Mouse (Mus musculus): ENCODE measurements around the gene Rgs3. TPM values are rescaled to one million over a fixed set of nuclear protein-coding genes. Genes with fewer than 3 reads are reported as not detected.

Gene Rgs3
- polyA plus RNA-seq, 2 experiments: 3.6 to 3.9 TPM

DNA sequence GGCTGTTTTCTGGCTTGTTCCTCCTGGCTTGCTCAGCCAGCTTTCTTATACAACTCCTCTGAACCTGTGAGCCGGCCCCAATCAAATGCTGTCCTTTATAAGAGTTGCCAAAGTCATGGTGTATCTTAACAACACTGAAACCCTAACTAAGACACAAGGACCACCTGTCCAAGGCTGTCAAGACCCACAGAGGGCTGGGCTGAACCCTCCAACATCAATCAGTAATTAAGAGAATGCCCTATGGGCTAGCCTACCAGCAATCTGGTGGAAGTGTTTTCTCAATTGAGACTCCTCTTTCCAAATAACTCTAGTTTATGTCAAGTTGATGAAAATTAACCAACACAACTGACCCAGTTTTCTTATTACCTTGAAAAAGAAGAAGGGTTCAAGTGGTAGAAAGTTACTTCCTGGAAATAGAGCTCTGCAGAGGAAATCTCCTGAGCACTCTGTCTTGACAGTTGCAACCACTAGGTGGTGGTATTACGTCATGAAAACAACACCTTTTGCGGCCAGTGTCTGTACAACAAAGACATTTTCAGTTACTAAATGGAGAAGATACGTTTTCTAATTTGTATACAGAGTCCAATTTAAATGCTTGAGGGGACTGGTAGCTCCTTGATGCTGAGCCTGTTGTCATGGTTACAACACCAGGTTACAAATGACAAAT is 1.4 kb downstream of the Rgs3 start:
- TF ChIP-seq CTCF (IDR thresholded peaks at IDR 0.05; ENCODE audit: low read depth) (peak; percentile 70), EP300 (IDR thresholded peaks at IDR 0.05; ENCODE audit: low read depth) (no peak)
- Histone ChIP-seq H3K4me3 (ENCODE audit: insufficient read depth in 1 of 2, low read depth in 2 of 2, low read length in 2 of 2) (no peak overlapping the region), H3K27me3 (ENCODE audit: control insufficient read depth, insufficient read depth, low read length) (no peaks in the 10 kb centered on the region), H3K27ac (no peak overlapping the region), H3K4me1 (replicated peaks; ENCODE audit: control insufficient read depth in 2 of 2, insufficient read depth in 2 of 2, low read length in 1 of 2) (no peaks in the 10 kb centered on the region), H3K9me3 (ENCODE audit: control insufficient read depth, low read length) (no peaks in the 10 kb centered on the region), H3K36me3 (replicated peaks; ENCODE audit: control insufficient read depth, insufficient read depth, low read depth) (no peaks in the 10 kb centered on the region), H3K4me2 (ENCODE audit: low read depth) (no peak overlapping the region), H3K9ac (replicated peaks) (no peak overlapping the region)
- ATAC-seq (ENCODE audit: insufficient read depth) (no peak), DNase-seq (ENCODE audit: low read depth in 3 of 3, low spot score in 3 of 3) (peak; percentile 49)
- 13% methylated on average over 4 of the region's 4 CpGs for WGBS (ENCODE audit: insufficient replicate concordance)

DNA sequence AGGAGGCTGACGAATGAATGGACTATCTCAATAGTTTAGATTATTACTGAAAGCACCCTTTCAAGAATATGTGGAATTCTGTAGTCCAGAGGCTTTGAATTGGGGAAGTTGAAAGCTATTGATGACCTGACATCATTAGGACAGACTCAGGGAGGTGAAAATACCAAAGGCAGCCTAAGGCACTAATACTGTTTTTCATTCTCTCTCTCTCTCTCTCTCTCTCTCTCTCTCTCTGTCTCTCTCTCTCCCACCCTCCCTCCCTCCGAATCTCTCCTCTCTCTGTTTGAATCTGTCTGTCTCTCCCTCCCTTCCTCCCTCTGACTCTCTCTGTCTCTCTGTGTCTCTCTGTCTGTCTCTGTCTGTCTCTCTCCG is 2.0 kb downstream of the Rgs3 start:
- H3K4me1 ChIP-seq (replicated peaks; ENCODE audit: control insufficient read depth in 2 of 2, insufficient read depth in 2 of 2, low read length in 1 of 2): no peaks in the 10 kb centered on the region
- TF ChIP-seq CTCF (IDR thresholded peaks at IDR 0.05; ENCODE audit: low read depth) (no peak), EP300 (IDR thresholded peaks at IDR 0.05; ENCODE audit: low read depth) (no peak)

DNA sequence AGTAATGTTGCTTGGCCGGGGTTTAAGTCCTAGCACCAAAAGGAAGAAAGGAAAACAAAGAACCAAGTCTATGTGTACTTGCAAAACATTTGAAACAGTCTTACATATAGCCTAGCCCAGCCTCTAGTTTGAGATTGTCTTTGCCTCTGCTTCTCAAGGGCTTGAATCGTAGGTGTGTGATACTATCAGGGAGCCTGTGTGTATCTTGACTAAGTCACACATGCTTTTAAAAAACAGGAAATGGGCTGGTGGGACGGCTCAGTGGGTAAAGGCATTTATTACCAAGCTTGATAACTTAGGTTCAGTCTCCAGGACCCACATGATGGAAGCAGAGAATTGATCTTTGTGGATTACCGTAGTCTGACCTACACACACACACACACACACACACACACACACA is 2.4 kb downstream of the Rgs3 start:
- no peak for DNase-seq (ENCODE audit: low read depth in 3 of 3, low spot score in 3 of 3)
- Histone ChIP-seq H3K9me3 (ENCODE audit: control insufficient read depth, low read length) (no peaks in the 10 kb centered on the region), H3K9ac (replicated peaks) (no peak overlapping the region), H3K4me3 (ENCODE audit: insufficient read depth in 1 of 2, low read depth in 2 of 2, low read length in 2 of 2) (no peak overlapping the region), H3K27me3 (ENCODE audit: control insufficient read depth, insufficient read depth, low read length) (no peaks in the 10 kb centered on the region), H3K27ac (no peak overlapping the region), H3K36me3 (replicated peaks; ENCODE audit: control insufficient read depth, insufficient read depth, low read depth) (no peaks in the 10 kb centered on the region), H3K4me2 (ENCODE audit: low read depth) (no peak overlapping the region), H3K4me1 (replicated peaks; ENCODE audit: control insufficient read depth in 2 of 2, insufficient read depth in 2 of 2, low read length in 1 of 2) (no peaks in the 10 kb centered on the region)
- TF ChIP-seq CTCF (IDR thresholded peaks at IDR 0.05; ENCODE audit: low read depth) (no peak), EP300 (IDR thresholded peaks at IDR 0.05; ENCODE audit: low read depth) (no peak)
- 27% methylated on average over 4 of the region's 4 CpGs for WGBS (ENCODE audit: insufficient replicate concordance)
- ATAC-seq (ENCODE audit: insufficient read depth): no peak

More for the DNA sequence above, 2.0 kb downstream of the Rgs3 start:
- H3K27ac ChIP-seq: no peak overlapping the region
- 53% methylated on average over 3 of the region's 3 CpGs for WGBS (ENCODE audit: insufficient replicate concordance)
- H3K9me3 ChIP-seq (ENCODE audit: control insufficient read depth, low read length): no peaks in the 10 kb centered on the region
- no peaks in the 10 kb centered on the region for H3K36me3 ChIP-seq (replicated peaks; ENCODE audit: control insufficient read depth, insufficient read depth, low read depth)
- DNase-seq (ENCODE audit: low read depth in 3 of 3, low spot score in 3 of 3) (no peak), ATAC-seq (ENCODE audit: insufficient read depth) (no peak)
- no peak overlapping the region for H3K4me3 ChIP-seq (ENCODE audit: insufficient read depth in 1 of 2, low read depth in 2 of 2, low read length in 2 of 2)
- H3K27me3 ChIP-seq (ENCODE audit: control insufficient read depth, insufficient read depth, low read length): no peaks in the 10 kb centered on the region
- no peak overlapping the region for H3K4me2 ChIP-seq (ENCODE audit: low read depth)
- H3K9ac ChIP-seq (replicated peaks): no peak overlapping the region

DNA sequence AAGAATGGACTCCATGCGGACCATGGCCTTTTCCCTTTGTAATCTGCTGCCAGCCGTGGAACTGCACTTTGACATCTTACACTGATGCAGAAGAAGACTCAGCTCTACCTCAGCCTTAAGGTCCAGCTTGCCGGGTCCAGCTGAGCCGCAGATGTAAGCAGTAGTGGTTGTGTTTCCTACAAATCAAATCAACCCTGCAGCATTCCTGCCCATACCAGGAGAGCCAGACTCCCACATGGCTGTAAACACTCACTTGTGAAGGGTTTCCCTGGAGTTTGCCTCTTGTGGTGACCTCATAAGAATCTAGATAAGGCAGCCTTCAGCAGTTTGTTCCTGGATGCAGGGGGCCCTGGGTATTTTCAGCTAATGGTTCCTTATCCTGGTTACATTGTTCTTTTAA is 6.9 kb downstream of the Rgs3 start:
- no peak overlapping the region for H3K4me3 ChIP-seq (ENCODE audit: insufficient read depth in 1 of 2, low read depth in 2 of 2, low read length in 2 of 2)
- no peak overlapping the region for H3K27ac ChIP-seq
- no peaks in the 10 kb centered on the region for H3K9me3 ChIP-seq (ENCODE audit: control insufficient read depth, low read length)
- no peaks in the 10 kb centered on the region for H3K4me1 ChIP-seq (replicated peaks; ENCODE audit: control insufficient read depth in 2 of 2, insufficient read depth in 2 of 2, low read length in 1 of 2)
- no peaks in the 10 kb centered on the region for H3K36me3 ChIP-seq (replicated peaks; ENCODE audit: control insufficient read depth, insufficient read depth, low read depth)
- H3K9ac ChIP-seq (replicated peaks): no peak overlapping the region
- no peak for TF ChIP-seq EP300 (IDR thresholded peaks at IDR 0.05; ENCODE audit: low read depth)
- TF ChIP-seq CTCF (IDR thresholded peaks at IDR 0.05; ENCODE audit: low read depth): no peak
- DNase-seq (ENCODE audit: low read depth in 3 of 3, low spot score in 3 of 3) (no peak), ATAC-seq (ENCODE audit: insufficient read depth) (no peak)
- H3K4me2 ChIP-seq (ENCODE audit: low read depth): no peak overlapping the region
- WGBS (ENCODE audit: insufficient replicate concordance): 58% methylated on average over 4 of the region's 4 CpGs
- no peaks in the 10 kb centered on the region for H3K27me3 ChIP-seq (ENCODE audit: control insufficient read depth, insufficient read depth, low read length)

DNA sequence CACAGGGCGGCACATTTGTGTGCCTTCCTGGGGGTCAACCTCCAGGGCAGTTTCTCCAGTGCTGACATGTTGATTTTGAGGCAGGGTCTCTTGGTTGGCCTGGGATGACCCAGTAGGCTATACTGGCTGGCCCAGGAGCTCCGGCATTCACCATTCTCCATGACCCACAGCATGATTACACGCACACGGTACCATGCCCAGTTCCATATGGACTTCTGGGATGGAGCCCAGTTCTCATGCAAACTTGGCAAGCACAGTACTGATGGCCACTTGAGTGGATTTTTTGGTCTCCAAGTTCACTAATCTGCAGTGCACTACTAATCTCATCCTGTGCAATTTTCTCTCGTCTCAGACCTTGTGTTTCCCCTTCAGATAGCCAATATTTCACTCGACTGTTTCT is 8.0 kb downstream of the Rgs3 start:
- ATAC-seq (ENCODE audit: insufficient read depth) (no peak), DNase-seq (ENCODE audit: low read depth in 3 of 3, low spot score in 3 of 3) (no peak)
- no peak overlapping the region for H3K4me3 ChIP-seq (ENCODE audit: insufficient read depth in 1 of 2, low read depth in 2 of 2, low read length in 2 of 2)
- no peaks in the 10 kb centered on the region for H3K27me3 ChIP-seq (ENCODE audit: control insufficient read depth, insufficient read depth, low read length)
- H3K27ac ChIP-seq: no peak overlapping the region
- H3K4me2 ChIP-seq (ENCODE audit: low read depth): no peak overlapping the region
- no peak overlapping the region for H3K9ac ChIP-seq (replicated peaks)
- no peaks in the 10 kb centered on the region for H3K4me1 ChIP-seq (replicated peaks; ENCODE audit: control insufficient read depth in 2 of 2, insufficient read depth in 2 of 2, low read length in 1 of 2)
- TF ChIP-seq CTCF (IDR thresholded peaks at IDR 0.05; ENCODE audit: low read depth) (no peak), EP300 (IDR thresholded peaks at IDR 0.05; ENCODE audit: low read depth) (no peak)
- WGBS (ENCODE audit: insufficient replicate concordance): 71% methylated on average over 6 of the region's 6 CpGs
- H3K9me3 ChIP-seq (ENCODE audit: control insufficient read depth, low read length): no peaks in the 10 kb centered on the region
- H3K36me3 ChIP-seq (replicated peaks; ENCODE audit: control insufficient read depth, insufficient read depth, low read depth): no peaks in the 10 kb centered on the region
